Mouse (Mus musculus): ENCODE results near the gene Pld3. TPM values are rescaled to one million over a fixed set of nuclear protein-coding genes. Genes with fewer than 3 reads are reported as not detected.
A peak's percentile ranks its signal among the peaks of the same experiment; 100 is the strongest.

Gene Pld3
- polyA plus RNA-seq, 1 experiment, result 60.5 TPM

- peaks cover 65% of the 10 kb centered on the region for H3K79me2 ChIP-seq (ENCODE audit: control insufficient read depth, insufficient read depth)
- H3K36me3 ChIP-seq (ENCODE audit: control insufficient read depth, insufficient read depth), result peaks cover 5% of the 10 kb centered on the region
- no peaks in the 10 kb centered on the region for H3K27me3 ChIP-seq (ENCODE audit: control insufficient read depth, insufficient read depth, insufficient read length)
- H3K4me3 ChIP-seq (ENCODE audit: insufficient read depth, poor library complexity, severe bottlenecking), result peak overlapping the region; percentile 49
- H3K79me3 ChIP-seq (ENCODE audit: low read depth), result peaks cover 52% of the 10 kb centered on the region
- no peak overlapping the region for H3ac ChIP-seq (ENCODE audit: control insufficient read depth, insufficient read length, low read depth)
- TF ChIP-seq CEBPB (IDR thresholded peaks at IDR 0.05; ENCODE audit: low read depth) (no peak), CTCF (IDR thresholded peaks at IDR 0.05; ENCODE audit: control insufficient read depth, insufficient read depth, insufficient read length) (no peak), MAX (IDR thresholded peaks at IDR 0.05) (no peak), FOSL1 (IDR thresholded peaks at IDR 0.05; ENCODE audit: insufficient read depth, low read length, poor library complexity, severe bottlenecking) (no peak), USF1 (IDR thresholded peaks at IDR 0.05; ENCODE audit: low read depth) (no peak), MYOG (IDR thresholded peaks at IDR 0.05; ENCODE audit: control insufficient read depth, extremely low read depth, insufficient read length) (no peak), MYOD1 (IDR thresholded peaks at IDR 0.05; ENCODE audit: control insufficient read depth, insufficient read length, low read depth) (no peak)
These were observed 40.1 kb upstream of the Pld3 start for GRCm38 (mm10) chr7:27592934-27593645.

DNA sequence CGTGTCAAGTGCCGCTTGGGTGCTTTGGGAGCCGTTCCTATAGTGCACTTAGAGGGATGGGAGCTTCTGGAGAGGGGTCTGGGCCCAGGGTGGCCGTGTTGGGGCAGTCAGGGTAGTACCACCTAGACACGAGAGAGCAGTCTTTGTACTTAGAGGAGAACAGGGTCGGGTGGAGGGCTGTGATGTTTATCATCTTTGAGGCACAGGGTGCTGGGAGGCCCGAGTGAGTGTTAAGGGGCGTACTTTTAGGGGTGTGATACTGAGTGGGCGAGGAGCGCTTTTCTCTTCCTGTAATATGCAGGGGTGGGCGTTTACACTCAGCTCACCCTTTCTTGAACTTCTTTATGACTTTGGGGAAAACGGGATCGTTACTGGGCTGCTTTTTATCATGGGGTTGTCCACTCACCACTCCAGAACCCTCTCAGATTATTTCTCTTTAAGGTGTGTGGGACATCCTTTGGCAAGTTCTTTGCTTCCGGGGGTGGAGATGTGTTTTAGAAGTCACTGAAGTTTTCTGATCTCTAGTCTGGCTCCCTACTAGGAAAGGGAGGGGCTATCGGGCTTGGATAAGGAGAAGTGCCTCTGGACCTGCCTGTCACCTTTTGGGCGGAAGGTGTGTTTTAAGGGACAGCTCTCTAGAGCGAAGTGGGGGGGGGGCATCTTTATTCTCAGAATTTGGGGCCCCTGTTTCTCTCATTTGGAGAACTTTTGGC, 39.4 kb upstream of the Pld3 start:
- Histone ChIP-seq H3ac (ENCODE audit: control insufficient read depth, insufficient read length, low read depth) (peak overlapping the region; percentile 73), H3K4me3 (ENCODE audit: insufficient read depth, poor library complexity, severe bottlenecking) (peak overlapping the region; percentile 49), H3K27me3 (ENCODE audit: control insufficient read depth, insufficient read depth, insufficient read length) (no peaks in the 10 kb centered on the region), H3K36me3 (ENCODE audit: control insufficient read depth, insufficient read depth) (peaks cover 5% of the 10 kb centered on the region), H3K79me3 (ENCODE audit: low read depth) (peaks cover 45% of the 10 kb centered on the region), H3K79me2 (ENCODE audit: control insufficient read depth, insufficient read depth) (peaks cover 58% of the 10 kb centered on the region)
- TF ChIP-seq MYOG (IDR thresholded peaks at IDR 0.05; ENCODE audit: control insufficient read depth, extremely low read depth, insufficient read length), result no peak
- no peak for TF ChIP-seq USF1 (IDR thresholded peaks at IDR 0.05; ENCODE audit: low read depth)
- no peak for TF ChIP-seq MAX (IDR thresholded peaks at IDR 0.05)
- TF ChIP-seq CTCF (IDR thresholded peaks at IDR 0.05; ENCODE audit: control insufficient read depth, insufficient read depth, insufficient read length), result no peak
- TF ChIP-seq MYOD1 (IDR thresholded peaks at IDR 0.05; ENCODE audit: control insufficient read depth, insufficient read length, low read depth), result no peak
- no peak for TF ChIP-seq CEBPB (IDR thresholded peaks at IDR 0.05; ENCODE audit: low read depth)
- TF ChIP-seq FOSL1 (IDR thresholded peaks at IDR 0.05; ENCODE audit: insufficient read depth, low read length, poor library complexity, severe bottlenecking), result no peak

- peaks cover 50% of the 10 kb centered on the region for H3K79me2 ChIP-seq (ENCODE audit: control insufficient read depth, insufficient read depth)
- H3K36me3 ChIP-seq (ENCODE audit: control insufficient read depth, insufficient read depth), result peaks cover 5% of the 10 kb centered on the region
- H3ac ChIP-seq (ENCODE audit: control insufficient read depth, insufficient read length, low read depth), result peak within 1 kb of the TSS; percentile 73
- H3K79me3 ChIP-seq (ENCODE audit: low read depth), result peaks cover 39% of the 10 kb centered on the region
- H3K4me3 ChIP-seq (ENCODE audit: insufficient read depth, poor library complexity, severe bottlenecking), result peak within 1 kb of the TSS; percentile 49
- no peak for TF ChIP-seq MAX (IDR thresholded peaks at IDR 0.05)
- no peak for TF ChIP-seq MYOG (IDR thresholded peaks at IDR 0.05; ENCODE audit: control insufficient read depth, extremely low read depth, insufficient read length)
- no peak for TF ChIP-seq USF1 (IDR thresholded peaks at IDR 0.05; ENCODE audit: low read depth)
- no peak for TF ChIP-seq CEBPB (IDR thresholded peaks at IDR 0.05; ENCODE audit: low read depth)
- TF ChIP-seq CTCF (IDR thresholded peaks at IDR 0.05; ENCODE audit: control insufficient read depth, insufficient read depth, insufficient read length), result no peak
- TF ChIP-seq MYOD1 (IDR thresholded peaks at IDR 0.05; ENCODE audit: control insufficient read depth, insufficient read length, low read depth), result no peak
- no peak for TF ChIP-seq FOSL1 (IDR thresholded peaks at IDR 0.05; ENCODE audit: insufficient read depth, low read length, poor library complexity, severe bottlenecking)
- no peaks in the 10 kb centered on the region for H3K27me3 ChIP-seq (ENCODE audit: control insufficient read depth, insufficient read depth, insufficient read length)
These were observed 38.5 kb upstream of the Pld3 start, which contains the start of gene Akt2 for GRCm38 (mm10) chr7:27591266-27592216. Gene Akt2 (plus strand): TSS chr7:27591552.

DNA sequence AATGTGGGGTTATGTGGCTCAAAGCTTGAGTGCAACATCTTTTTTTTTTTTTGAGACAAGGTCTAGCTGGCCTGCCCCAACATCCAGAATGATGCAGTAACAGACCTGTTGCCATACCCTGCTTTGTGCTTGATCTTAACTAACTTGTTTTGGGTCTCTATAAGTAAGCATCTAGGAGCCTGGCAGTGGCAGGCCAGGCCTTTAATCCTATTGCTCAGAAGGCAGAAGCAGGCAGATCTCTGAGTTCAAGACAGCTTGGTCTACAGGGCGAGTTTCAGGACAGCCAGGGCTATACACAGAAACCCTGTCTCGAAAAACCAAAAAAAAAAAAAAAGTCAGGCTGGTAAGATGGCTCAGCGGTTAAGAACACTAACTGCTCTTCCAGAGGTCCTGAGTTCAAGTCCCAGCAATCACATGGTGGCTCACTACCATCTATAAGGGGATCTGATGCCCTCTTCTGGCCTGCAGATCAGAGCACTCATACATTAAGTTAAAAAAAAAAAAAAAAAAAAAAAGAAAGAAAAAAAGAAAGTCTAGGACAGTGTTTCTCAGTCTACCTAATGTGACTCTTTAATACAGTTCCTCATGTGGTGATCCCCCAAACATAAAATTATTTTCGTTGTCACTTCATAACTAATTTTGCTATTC, 37.7 kb upstream of the Pld3 start:
- TF ChIP-seq USF1 (IDR thresholded peaks at IDR 0.05; ENCODE audit: low read depth) (peak; percentile 17), MYOD1 (IDR thresholded peaks at IDR 0.05; ENCODE audit: control insufficient read depth, insufficient read length, low read depth) (no peak), CEBPB (IDR thresholded peaks at IDR 0.05; ENCODE audit: low read depth) (no peak)
- Histone ChIP-seq H3K79me3 (ENCODE audit: low read depth) (peaks cover 35% of the 10 kb centered on the region), H3K27me3 (ENCODE audit: control insufficient read depth, insufficient read depth, insufficient read length) (no peaks in the 10 kb centered on the region), H3K79me2 (ENCODE audit: control insufficient read depth, insufficient read depth) (peaks cover 41% of the 10 kb centered on the region), H3K36me3 (ENCODE audit: control insufficient read depth, insufficient read depth) (peaks cover 5% of the 10 kb centered on the region), H3ac (ENCODE audit: control insufficient read depth, insufficient read length, low read depth) (no peak overlapping the region), H3K4me3 (ENCODE audit: insufficient read depth, poor library complexity, severe bottlenecking) (no peak overlapping the region)

DNA sequence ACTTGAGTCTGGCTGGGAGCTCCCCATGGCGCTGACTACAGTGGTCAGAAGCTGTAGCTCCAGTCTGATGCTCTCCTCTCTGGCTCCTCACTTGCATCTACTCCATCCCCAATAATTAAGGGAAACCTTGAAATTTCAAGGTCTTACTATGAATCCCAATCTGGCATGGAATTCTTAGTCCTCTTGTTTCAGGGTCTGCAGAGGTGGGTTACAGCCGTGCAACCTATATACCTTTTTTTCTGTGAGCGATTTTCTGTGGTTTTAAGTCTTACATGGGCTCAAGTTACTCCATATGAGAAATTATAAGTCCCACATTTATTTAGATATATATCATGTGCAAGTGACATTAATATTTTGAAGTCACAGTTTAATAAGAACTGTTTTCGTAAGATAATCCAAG, 37.1 kb upstream of the Pld3 start:
- Histone ChIP-seq H3K4me3 (ENCODE audit: insufficient read depth, poor library complexity, severe bottlenecking) (no peak overlapping the region), H3K79me3 (ENCODE audit: low read depth) (peaks cover 30% of the 10 kb centered on the region), H3ac (ENCODE audit: control insufficient read depth, insufficient read length, low read depth) (no peak overlapping the region), H3K27me3 (ENCODE audit: control insufficient read depth, insufficient read depth, insufficient read length) (no peaks in the 10 kb centered on the region), H3K36me3 (ENCODE audit: control insufficient read depth, insufficient read depth) (peaks cover 5% of the 10 kb centered on the region), H3K79me2 (ENCODE audit: control insufficient read depth, insufficient read depth) (peaks cover 35% of the 10 kb centered on the region)
- TF ChIP-seq CTCF (IDR thresholded peaks at IDR 0.05; ENCODE audit: control insufficient read depth, insufficient read depth, insufficient read length), result no peak
- TF ChIP-seq MYOD1 (IDR thresholded peaks at IDR 0.05; ENCODE audit: control insufficient read depth, insufficient read length, low read depth), result no peak
- TF ChIP-seq CEBPB (IDR thresholded peaks at IDR 0.05; ENCODE audit: low read depth), result no peak
- TF ChIP-seq FOSL1 (IDR thresholded peaks at IDR 0.05; ENCODE audit: insufficient read depth, low read length, poor library complexity, severe bottlenecking), result no peak
- TF ChIP-seq USF1 (IDR thresholded peaks at IDR 0.05; ENCODE audit: low read depth), result no peak
- no peak for TF ChIP-seq MYOG (IDR thresholded peaks at IDR 0.05; ENCODE audit: control insufficient read depth, extremely low read depth, insufficient read length)
